Mouse (Mus musculus): Measurements from ENCODE around the gene Comp. TPM values are rescaled to one million over a fixed set of nuclear protein-coding genes. Genes with fewer than 3 reads are reported as not detected.

The Comp gene
- 2.0 and 2.9 TPM in 2 replicates for polyA plus RNA-seq (2012; rRNA removed)

GRCm38 (mm10) chr8:70373397-70374317, at the start of gene Comp:
Comp (plus strand) TSS chr8:70373558.

GRCm38 (mm10) chr8:70329124-70329834, 44.1 kb upstream of the Comp start, which contains the start of gene Gdf1:
Gdf1 (plus strand) TSS chr8:70329817.

GRCm38 (mm10) chr8:70353194-70353817, 20.1 kb upstream of the Comp start, which contains the start of gene Upf1:
Upf1 (minus strand) TSS chr8:70353278.

Other genes starting within 250 kb of the Comp start
- 7.7 and 8.4 TPM in 2 replicates for gene Nr2c2ap, start 242.2 kb upstream of the Comp start, polyA plus RNA-seq (2012; rRNA removed)
- 5.7 and 7.2 TPM in 2 replicates for gene Rfxank, start 234.4 kb upstream of the Comp start, polyA plus RNA-seq (2012; rRNA removed)
- 24.7 and 27.1 TPM in 2 replicates for gene Borcs8, start 234.1 kb upstream of the Comp start, polyA plus RNA-seq (2012; rRNA removed)
- gene Mef2b, start 233.8 kb upstream of the Comp start, polyA plus RNA-seq (2012; rRNA removed) = 0.02 and 0.06 TPM in 2 replicates
- gene Tmem161a, start 201.2 kb upstream of the Comp start, polyA plus RNA-seq (2012; rRNA removed) = 38.5 and 51.0 TPM in 2 replicates
- gene Slc25a42, start 161.3 kb upstream of the Comp start, polyA plus RNA-seq (2012; rRNA removed) = 45.6 and 57.7 TPM in 2 replicates
- gene Sugp2, start 139.3 kb upstream of the Comp start, polyA plus RNA-seq (2012; rRNA removed) = 12.9 and 16.4 TPM in 2 replicates
- 7.8 and 7.9 TPM in 2 replicates for gene Armc6, start 139.1 kb upstream of the Comp start, polyA plus RNA-seq (2012; rRNA removed)
- gene Homer3, start 90.7 kb upstream of the Comp start, polyA plus RNA-seq (2012; rRNA removed) = 6.7 and 6.9 TPM in 2 replicates
- 16.9 and 18.1 TPM in 2 replicates for gene Ddx49, start 71.1 kb upstream of the Comp start, polyA plus RNA-seq (2012; rRNA removed)
- 193 and 196 TPM in 2 replicates for gene Cope, start 71.0 kb upstream of the Comp start, polyA plus RNA-seq (2012; rRNA removed)
- gene Cers1, start 57.8 kb upstream of the Comp start, polyA plus RNA-seq (2012; rRNA removed) = 0.07 and 0.09 TPM in 2 replicates
- gene Gdf1, start 43.7 kb upstream of the Comp start, polyA plus RNA-seq (2012; rRNA removed) = 0.05 TPM in 1 of 2 replicates, not detected in the other
- 9.1 and 10.4 TPM in 2 replicates for gene Upf1, start 20.3 kb upstream of the Comp start, polyA plus RNA-seq (2012; rRNA removed)
- gene Crtc1, start 66.0 kb downstream of the Comp start, polyA plus RNA-seq (2012; rRNA removed) = 2.5 and 3.1 TPM in 2 replicates
- 7.9 and 9.8 TPM in 2 replicates for gene Klhl26, start 103.4 kb downstream of the Comp start, polyA plus RNA-seq (2012; rRNA removed)
- 0.02 and 0.08 TPM in 2 replicates for gene Tmem59l, start 113.8 kb downstream of the Comp start, polyA plus RNA-seq (2012; rRNA removed)
- 0.22 and 0.23 TPM in 2 replicates for gene Crlf1, start 119.6 kb downstream of the Comp start, polyA plus RNA-seq (2012; rRNA removed)
- 43.3 and 47.6 TPM in 2 replicates for gene Rex1bd, start 133.2 kb downstream of the Comp start, polyA plus RNA-seq (2012; rRNA removed)
- 848 and 888 TPM in 2 replicates for gene Uba52, start 137.2 kb downstream of the Comp start, polyA plus RNA-seq (2012; rRNA removed)
- gene Fkbp8, start 154.2 kb downstream of the Comp start, polyA plus RNA-seq (2012; rRNA removed) = 154 and 168 TPM in 2 replicates
- 35.7 and 38.3 TPM in 2 replicates for gene Kxd1, start 154.4 kb downstream of the Comp start, polyA plus RNA-seq (2012; rRNA removed)
- 13.9 and 18.2 TPM in 2 replicates for gene Ell, start 165.9 kb downstream of the Comp start, polyA plus RNA-seq (2012; rRNA removed)
- gene Isyna1, start 220.8 kb downstream of the Comp start, polyA plus RNA-seq (2012; rRNA removed) = 26.1 and 31.4 TPM in 2 replicates
- gene Ssbp4, start 235.3 kb downstream of the Comp start, polyA plus RNA-seq (2012; rRNA removed) = 24.5 and 28.9 TPM in 2 replicates
- gene Lrrc25, start 242.6 kb downstream of the Comp start, polyA plus RNA-seq (2012; rRNA removed) = 8.3 and 9.3 TPM in 2 replicates